Mouse (Mus musculus) CH12.LX (cell line): ENCODE measurements around the gene Tmem63b. TPM values are rescaled to one million over a fixed set of nuclear protein-coding genes. Genes with fewer than 3 reads are reported as not detected.

Experiments used
- DNase-seq: peaks from one replicate; pipeline ENCODE4 v3.0.0-alpha.2; 2013; ENCODE audit errors: extremely low read depth
- H3K27ac ChIP-seq: 2 replicates; pipeline ENCODE4 v1.5.1; 2012; ENCODE audit warnings: low read depth, mild to moderate bottlenecking, control low read depth, moderate library complexity; ENCODE audit not compliant: insufficient read depth
- H3K27me3 ChIP-seq: replicated peaks from 2 replicates; pipeline ENCODE3; 2012; ENCODE audit warnings: inconsistent platforms
- H3K36me3 ChIP-seq, 2 experiments: replicated peaks in 1 of 2; 2 replicates each; pipeline versions ENCODE3 to v1.6.1; 2012; ENCODE audit warnings: inconsistent platforms in 1 of 2, low read length in 1 of 2, mild to moderate bottlenecking in 1 of 2, mixed read lengths in 1 of 2, moderate library complexity in 1 of 2; ENCODE audit not compliant: control insufficient read depth in 1 of 2, insufficient read depth in 1 of 2
- H3K4me1 ChIP-seq, 2 experiments: 2 replicates each; pipeline ENCODE4 v1.6.1; 2012; ENCODE audit warnings: inconsistent platforms in 1 of 2, moderate library complexity in 1 of 2; ENCODE audit not compliant: insufficient read depth in 2 of 2, control insufficient read depth in 1 of 2
- H3K4me2 ChIP-seq: 2 replicates; pipeline ENCODE4 v1.6.1; 2012; ENCODE audit warnings: low read depth, mild to moderate bottlenecking, control low read depth; ENCODE audit not compliant: poor library complexity, insufficient read depth, severe bottlenecking
- H3K4me3 ChIP-seq, 3 experiments: fragments of 150-350 bp in 1 of 3; sonication (generic) in 1 of 3; replicated peaks in 1 of 3; 2 replicates each; pipeline versions ENCODE3 to v1.5.1; 2011 to 2012; ENCODE audit warnings: low read depth in 2 of 3, low read length in 2 of 3, mild to moderate bottlenecking in 2 of 3, moderate library complexity in 2 of 3, control low read depth in 1 of 3, improper control_type of control experiment in 1 of 3, inconsistent platforms in 1 of 3, mixed read lengths in 1 of 3; ENCODE audit not compliant: poor library complexity in 1 of 3
- H3K79me2 ChIP-seq: replicated peaks from 2 replicates; pipeline ENCODE4 v1.6.1; 2012; ENCODE audit warnings: mild to moderate bottlenecking, moderate library complexity; ENCODE audit not compliant: control insufficient read depth, poor library complexity, insufficient read depth, severe bottlenecking; ENCODE audit errors: extremely low read depth
- H3K9ac ChIP-seq: 2 replicates; pipeline ENCODE4 v1.6.1; 2012; ENCODE audit warnings: low read depth, mild to moderate bottlenecking, control low read depth, moderate library complexity; ENCODE audit not compliant: insufficient read depth
- H3K9me3 ChIP-seq: replicated peaks from 2 replicates; pipeline ENCODE3; 2012; ENCODE audit warnings: low read length, inconsistent platforms, mixed read lengths
- BHLHE40 ChIP-seq: IDR thresholded peaks from 2 replicates; pipeline ENCODE4 v1.6.1; 2011; ENCODE audit warnings: mild to moderate bottlenecking, low read depth, low read length, improper control_type of control experiment
- CHD1 ChIP-seq: IDR thresholded peaks from 2 replicates; pipeline ENCODE4 v1.6.1; 2012; ENCODE audit warnings: low read depth, low read length, improper control_type of control experiment, inconsistent platforms
- CHD2 ChIP-seq: IDR thresholded peaks from 2 replicates; pipeline ENCODE4 v1.6.1; 2011; ENCODE audit warnings: low read length, improper control_type of control experiment
- CTCF ChIP-seq, 2 experiments: IDR thresholded peaks in 1 of 2; conservative IDR thresholded peaks in 1 of 2; 2 replicates each; pipeline ENCODE4 v1.5.1; 2011 to 2012; ENCODE audit warnings: low read depth in 2 of 2, low read length in 2 of 2, improper control_type of control experiment in 1 of 2, inconsistent platforms in 1 of 2, mild to moderate bottlenecking in 1 of 2, moderate library complexity in 1 of 2
- E2F4 ChIP-seq: IDR thresholded peaks from 2 replicates; pipeline ENCODE4 v1.6.1; 2011; ENCODE audit warnings: low read depth, low read length, improper control_type of control experiment; ENCODE audit not compliant: insufficient replicate concordance
- ELF1 ChIP-seq: IDR thresholded peaks from 2 replicates; pipeline ENCODE4 v1.6.1; 2014; ENCODE audit warnings: low read depth, mild to moderate bottlenecking, inconsistent platforms, low read length, improper control_type of control experiment
- EP300 ChIP-seq: IDR thresholded peaks from 2 replicates; pipeline ENCODE4 v1.6.1; 2011; ENCODE audit warnings: low read length, improper control_type of control experiment
- ETS1 ChIP-seq: conservative IDR thresholded peaks from 2 replicates; pipeline ENCODE4 v1.6.1; 2012; ENCODE audit warnings: low read depth, mild to moderate bottlenecking, inconsistent platforms, low read length, improper control_type of control experiment, moderate library complexity
- GABPA ChIP-seq: IDR thresholded peaks from 2 replicates; pipeline ENCODE4 v1.6.1; 2012; ENCODE audit warnings: low read depth, low read length, improper control_type of control experiment, inconsistent platforms; ENCODE audit not compliant: insufficient replicate concordance
- HCFC1 ChIP-seq: IDR thresholded peaks from 2 replicates; pipeline ENCODE4 v1.6.1; 2012; ENCODE audit warnings: low read depth, mild to moderate bottlenecking, inconsistent platforms, low read length, improper control_type of control experiment
- IRF4 ChIP-seq: IDR thresholded peaks from 2 replicates; pipeline ENCODE4 v1.6.1; 2014; ENCODE audit warnings: low read depth, mild to moderate bottlenecking, inconsistent platforms, low read length, improper control_type of control experiment
- JUN ChIP-seq: IDR thresholded peaks from 2 replicates; pipeline ENCODE4 v1.6.1; 2011; ENCODE audit warnings: low read depth, mild to moderate bottlenecking, low read length, improper control_type of control experiment, moderate library complexity; ENCODE audit not compliant: insufficient read depth
- KAT2A ChIP-seq: IDR thresholded peaks from 2 replicates; pipeline ENCODE4 v1.6.1; 2012; ENCODE audit warnings: low read length, improper control_type of control experiment, inconsistent platforms; ENCODE audit not compliant: insufficient replicate concordance
- MAFK ChIP-seq: IDR thresholded peaks from 2 replicates; pipeline ENCODE4 v1.6.1; 2011; ENCODE audit warnings: low read length, improper control_type of control experiment; ENCODE audit not compliant: insufficient replicate concordance
- MAX ChIP-seq: IDR thresholded peaks from 2 replicates; pipeline ENCODE4 v1.6.1; 2011; ENCODE audit warnings: low read length, improper control_type of control experiment
- MAZ ChIP-seq: IDR thresholded peaks from 2 replicates; pipeline ENCODE4 v1.6.1; 2012; ENCODE audit warnings: low read depth, mild to moderate bottlenecking, inconsistent platforms, low read length, improper control_type of control experiment, moderate library complexity
- MEF2A ChIP-seq: IDR thresholded peaks from 2 replicates; pipeline ENCODE4 v1.6.1; 2014; ENCODE audit warnings: low read depth, mild to moderate bottlenecking, inconsistent platforms, low read length, improper control_type of control experiment, borderline replicate concordance
- MXI1 ChIP-seq: IDR thresholded peaks from 2 replicates; pipeline ENCODE4 v1.6.1; 2011; ENCODE audit warnings: mild to moderate bottlenecking, low read depth, low read length, improper control_type of control experiment
- MYC ChIP-seq: IDR thresholded peaks from 2 replicates; pipeline ENCODE4 v1.6.1; 2011; ENCODE audit warnings: low read depth, mild to moderate bottlenecking, improper control_type of control experiment, low read length
- NELFE ChIP-seq: IDR thresholded peaks from 2 replicates; pipeline ENCODE4 v1.6.1; 2011; ENCODE audit warnings: low read depth, low read length, improper control_type of control experiment
- NRF1 ChIP-seq: IDR thresholded peaks from 2 replicates; pipeline ENCODE4 v1.6.1; 2014; ENCODE audit warnings: low read depth, mild to moderate bottlenecking, inconsistent platforms, low read length, improper control_type of control experiment, moderate library complexity
- PAX5 ChIP-seq: IDR thresholded peaks from 2 replicates; pipeline ENCODE4 v1.6.1; 2012; ENCODE audit warnings: low read length, inconsistent platforms, mixed read lengths
- POLR2A ChIP-seq: IDR thresholded peaks from 2 replicates; pipeline ENCODE4 v1.6.1; 2011; ENCODE audit warnings: low read depth, mild to moderate bottlenecking, improper control_type of control experiment, low read length
- POLR2AphosphoS2 ChIP-seq: IDR thresholded peaks from 2 replicates; pipeline ENCODE4 v1.6.1; 2011; ENCODE audit warnings: low read depth, low read length, improper control_type of control experiment
- RAD21 ChIP-seq: IDR thresholded peaks from 2 replicates; pipeline ENCODE4 v1.6.1; 2011; ENCODE audit warnings: low read depth, mild to moderate bottlenecking, low read length, improper control_type of control experiment, moderate library complexity
- RCOR1 ChIP-seq: conservative IDR thresholded peaks from 2 replicates; pipeline ENCODE4 v1.6.1; 2012; ENCODE audit warnings: low read depth, mild to moderate bottlenecking, inconsistent platforms, low read length, improper control_type of control experiment
- SIN3A ChIP-seq: IDR thresholded peaks from 2 replicates; pipeline ENCODE4 v1.6.1; 2012; ENCODE audit warnings: low read length, improper control_type of control experiment, inconsistent platforms
- SMC3 ChIP-seq: IDR thresholded peaks from 2 replicates; pipeline ENCODE4 v1.6.1; 2011; ENCODE audit warnings: low read depth, low read length, improper control_type of control experiment
- TBP ChIP-seq: conservative IDR thresholded peaks from 2 replicates; pipeline ENCODE4 v1.6.1; 2011; ENCODE audit warnings: low read depth, low read length, improper control_type of control experiment
- TCF12 ChIP-seq: IDR thresholded peaks from 2 replicates; pipeline ENCODE4 v1.6.1; 2014; ENCODE audit warnings: low read depth, mild to moderate bottlenecking, inconsistent platforms, low read length, improper control_type of control experiment
- USF1 ChIP-seq: IDR thresholded peaks from 2 replicates; pipeline ENCODE4 v1.6.1; 2014; ENCODE audit warnings: low read depth, mild to moderate bottlenecking, inconsistent platforms, low read length, improper control_type of control experiment
- USF2 ChIP-seq: conservative IDR thresholded peaks from 2 replicates; pipeline ENCODE4 v1.6.1; 2011; ENCODE audit warnings: low read depth, low read length, improper control_type of control experiment
- ZC3H11A ChIP-seq: IDR thresholded peaks from 2 replicates; pipeline ENCODE4 v1.6.1; 2012; ENCODE audit warnings: low read depth, mild to moderate bottlenecking, inconsistent platforms, low read length, improper control_type of control experiment
- ZKSCAN1 ChIP-seq: IDR thresholded peaks from 2 replicates; pipeline ENCODE4 v1.6.1; 2012; ENCODE audit warnings: low read depth, inconsistent platforms, low read length, improper control_type of control experiment, borderline replicate concordance
- ZMIZ1 ChIP-seq: IDR thresholded peaks from 2 replicates; pipeline ENCODE4 v1.6.1; 2012; ENCODE audit warnings: low read depth, mild to moderate bottlenecking, inconsistent platforms, low read length, improper control_type of control experiment
- ZNF384 ChIP-seq: IDR thresholded peaks from 2 replicates; pipeline ENCODE4 v1.6.1; 2012; ENCODE audit warnings: low read depth, low read length, improper control_type of control experiment, inconsistent platforms
- dilution Hi-C: fragments of 300-500 bp; cut with MboI; formaldehyde crosslinking; loops from 2 replicates; pipeline ENCODE4 v1.14.3; 2020; ENCODE audit warnings: low sequenced_read_pairs; ENCODE audit not compliant: extremely low pct_unique_long_range_greater_than_20kb, extremely low pct_ligation_motif_present
- in situ Hi-C: fragments of 300-500 bp; cut with MboI; formaldehyde crosslinking; loops from 3 replicates; pipeline ENCODE4 v1.14.3; 2019; ENCODE audit warnings: low sequenced_read_pairs, low pct_ligation_motif_present, low pct_unique_long_range_greater_than_20kb, mixed read lengths
- polyA plus RNA-seq: library from polyadenylated mRNA; unstranded; fragments of >175 nt; gene quantifications from 2 replicates; pipeline ENCODE4 v1.2.1, GENCODE M21; 2012; ENCODE audit warnings: low read depth; ENCODE audit not compliant: insufficient read length
- total RNA-seq, 2 experiments: library from RNA; depleted of rRNA; stranded (reverse); fragments of 300-350 nt in 1 of 2; fragments of >200 nt in 1 of 2; gene quantifications; 2 replicates each; pipeline ENCODE4 v1.2.3; 2012 to 2014

Gene Tmem63b
- total and polyA plus RNA-seq, 3 experiments: 3.5 to 10.3 (median 6.3) TPM

GRCm38 (mm10) chr17:45631940-45632339, 54.8 kb downstream of the Tmem63b start:
- Histone ChIP-seq H3K27ac (no peak overlapping the region), H3K79me2 (no peaks in the 10 kb centered on the region), H3K27me3 (no peaks in the 10 kb centered on the region), H3K4me1 (peaks cover 18 to 56% of the 10 kb centered on the region in 2 experiments), H3K9me3 (no peaks in the 10 kb centered on the region), H3K4me2 (peak overlapping the region; percentile 61), H3K36me3 (no peaks in the 10 kb centered on the region), H3K9ac (no peak overlapping the region), H3K4me3 (peak overlapping the region in 1 of 3 experiments; percentile 10)
- peak; percentile 89 for DNase-seq
- in situ Hi-C loops: no loop called here
- TF ChIP-seq ZKSCAN1 (no peak), BHLHE40 (peak; percentile 40; the same call in 1 of the 2 replicates), MYC (0 out of 2 replicates have a peak, but pooled peaks have one; percentile 18), MEF2A (no peak), GABPA (no peak), NRF1 (no peak), TCF12 (peak; percentile 33; the same call in 1 of the 2 replicates), MAX (peak; percentile 53), TBP (no peak), USF2 (no peak), E2F4 (no peak), CHD2 (0 out of 2 replicates have a peak, but pooled peaks have one; percentile 28), SMC3 (no peak), ZMIZ1 (no peak), ZC3H11A (no peak), KAT2A (no peak), MAZ (no peak), MAFK (no peak), HCFC1 (no peak), MXI1 (no peak), USF1 (no peak), ETS1 (peak; percentile 72), EP300 (0 out of 2 replicates have a peak, but pooled peaks have one; percentile 15), JUN (no peak), ZNF384 (no peak), SIN3A (0 out of 2 replicates have a peak, but pooled peaks have one; percentile 36), ELF1 (peak; percentile 21; the same call in 1 of the 2 replicates), CTCF (conservative IDR thresholded peaks at IDR 0.05 in 1 of 2, IDR thresholded peaks at IDR 0.05 in 1 of 2; ENCODE audit: low read depth in 2 of 2, low read length in 2 of 2) (peak in 1 of 2 experiments; percentile 32; a peak in 2 of 4 replicates), CHD1 (no peak), RCOR1 (no peak), IRF4 (0 out of 2 replicates have a peak, but pooled peaks have one; percentile 17), RAD21 (no peak), PAX5 (no peak), POLR2AphosphoS2 (no peak), POLR2A (no peak), NELFE (no peak)
- dilution Hi-C loops: no loop called here
